Mouse (Mus musculus) retina, embryonic 14.5 days (tissue): ENCODE results near the gene Olfr48.

Experiments
- DNase-seq: peaks from one replicate; pipeline ENCODE4 v3.0.0-alpha.2; 2015; ENCODE audit warnings: low spot score

Gene Olfr48

DNA sequence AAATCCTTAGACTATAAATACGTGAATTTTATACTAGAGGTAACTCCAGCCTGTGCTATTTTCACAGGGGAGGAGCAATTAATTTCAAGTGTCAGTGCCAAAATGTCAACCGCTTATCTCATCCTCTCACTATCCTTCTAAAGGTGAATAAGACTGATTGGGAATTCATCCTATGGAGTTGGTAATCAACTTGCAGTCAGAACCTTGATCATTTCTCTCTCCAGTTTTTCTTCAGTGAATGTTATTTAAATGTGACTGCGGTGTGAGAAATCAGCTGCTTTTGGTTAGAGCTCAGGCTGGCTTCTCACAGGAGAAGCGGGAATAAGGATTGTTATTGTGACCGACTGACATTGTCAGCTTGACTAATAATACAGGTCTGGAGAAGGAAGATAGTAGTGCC is at the start of gene Olfr48:
Olfr48 (minus strand) TSS at position 101 of the 400 bp plus-strand sequence.
- DNase-seq: no peak

DNA sequence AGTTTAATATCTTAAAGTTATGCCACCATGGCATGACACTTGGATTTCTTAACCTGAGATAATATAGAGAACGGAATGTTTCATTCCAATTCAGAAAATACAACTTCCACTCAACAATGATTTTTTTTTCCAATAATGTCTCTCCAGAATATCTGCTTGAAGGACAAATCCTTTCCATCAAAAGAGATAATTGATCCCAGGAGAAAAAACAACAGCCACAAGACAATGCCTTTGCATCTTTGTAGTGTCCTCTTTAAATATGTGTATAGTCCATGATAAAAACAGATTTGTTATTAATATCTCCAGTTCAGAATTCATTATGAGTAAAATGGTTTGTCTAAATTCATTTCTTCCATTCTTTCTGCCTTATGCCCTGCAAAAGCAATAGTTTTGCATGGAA is 30.1 kb upstream of the Olfr48 start, which contains the start of gene Olfr1257:
Olfr1257 (plus strand) TSS at position 301 of the 400 bp plus-strand sequence.
- DNase-seq: no peak

DNA sequence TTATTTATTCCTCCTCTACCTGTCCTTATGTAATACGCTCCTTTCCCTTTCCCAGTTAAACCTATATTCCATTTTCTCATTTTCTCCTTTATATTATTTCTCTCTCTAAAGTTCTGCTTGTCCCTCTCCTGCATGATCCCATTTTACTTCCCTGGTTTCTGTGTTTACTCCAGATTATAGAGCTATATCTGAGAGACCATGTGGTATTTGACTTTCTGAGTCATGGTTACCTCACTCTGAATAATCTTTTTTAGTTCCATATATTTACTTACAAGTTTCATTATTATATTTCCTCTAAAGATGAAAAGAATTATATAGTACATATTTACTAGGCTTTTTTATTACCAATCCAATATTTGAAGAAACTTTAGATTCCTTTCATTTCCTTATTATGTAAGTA is 1.2 kb upstream of the Olfr48 start:
- DNase-seq: no peak

DNA sequence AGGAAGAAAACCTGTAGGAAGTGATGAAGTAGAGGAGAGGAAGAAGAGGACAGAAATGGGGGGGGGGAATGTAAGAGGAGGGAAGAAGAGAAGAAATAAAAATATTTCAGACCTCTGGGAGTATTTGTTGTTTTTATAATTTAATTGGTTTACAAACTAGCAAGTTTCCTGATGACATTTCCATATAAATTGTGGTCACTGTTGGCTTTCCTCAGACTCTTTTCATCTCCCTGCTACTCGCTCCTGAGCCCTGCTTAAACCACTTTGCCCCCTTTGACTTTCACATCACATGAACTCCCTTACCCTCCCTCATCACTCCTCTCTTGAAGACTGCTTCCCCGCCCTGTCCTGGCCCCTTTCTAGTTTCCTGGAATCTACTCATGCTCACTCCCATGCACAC is 6.5 kb downstream of the Olfr48 start, which contains the start of gene Olfr1256:
Olfr1256 (minus strand) TSS at position 101 of the 400 bp plus-strand sequence.
- no peak for DNase-seq

DNA sequence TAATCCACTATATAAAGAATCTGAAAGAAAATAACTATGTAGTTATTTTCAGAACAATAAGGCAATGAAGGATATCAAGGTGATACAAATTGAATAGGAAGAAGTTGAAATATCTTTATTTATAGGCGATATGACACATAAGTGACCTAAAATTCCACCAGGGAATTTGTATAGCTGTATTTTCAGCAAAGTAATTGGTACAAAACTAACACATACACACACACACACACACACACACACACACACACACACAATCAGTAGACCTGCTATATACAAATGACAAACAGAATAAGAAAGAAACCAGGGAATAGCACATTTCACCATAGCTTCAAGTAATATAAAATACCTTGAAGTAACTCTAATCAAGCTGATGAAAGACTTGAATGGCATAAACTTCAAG is 27.8 kb downstream of the Olfr48 start:
- DNase-seq: no peak

DNA sequence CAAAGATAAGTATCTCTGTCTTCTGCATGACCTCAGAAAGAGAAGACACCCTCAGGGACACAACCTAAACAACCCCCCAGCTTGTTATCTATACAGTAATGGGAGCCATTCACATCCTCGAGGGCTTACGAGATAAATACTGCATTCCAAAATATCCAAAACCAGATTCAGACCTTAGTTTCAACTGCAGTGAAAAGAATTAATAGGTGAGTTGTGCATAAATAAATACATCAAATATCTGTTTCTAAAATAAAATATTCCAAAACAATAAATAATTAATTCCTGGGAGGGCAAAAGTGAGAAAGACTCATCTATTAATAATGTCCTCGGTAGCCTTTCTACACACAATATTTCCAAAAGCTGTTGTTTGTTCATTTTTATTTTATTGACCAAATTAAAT is 36.3 kb downstream of the Olfr48 start, which contains the start of gene Olfr1255:
Olfr1255 (plus strand) TSS at position 301 of the 400 bp plus-strand sequence.
- DNase-seq: no peak

DNA sequence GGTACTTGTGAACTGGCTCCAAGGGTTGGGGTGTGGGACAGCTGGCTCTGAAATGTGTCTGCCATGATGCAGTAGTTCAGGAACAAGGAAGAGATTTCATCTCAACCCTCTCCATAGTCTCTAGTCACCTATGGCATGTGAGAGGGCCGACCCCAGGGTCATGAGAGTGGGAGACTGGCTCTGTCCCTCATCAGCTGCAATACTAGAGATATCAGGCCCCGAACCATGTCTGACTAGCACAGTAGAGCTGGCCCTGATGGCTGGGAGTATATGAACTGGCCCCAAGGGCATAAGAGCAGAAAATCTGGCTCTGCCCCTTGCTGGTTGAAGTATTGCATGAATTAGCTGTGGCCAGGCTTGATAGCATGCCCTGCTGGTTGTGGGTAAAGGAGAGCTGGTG is 37.3 kb downstream of the Olfr48 start:
- no peak for DNase-seq

DNA sequence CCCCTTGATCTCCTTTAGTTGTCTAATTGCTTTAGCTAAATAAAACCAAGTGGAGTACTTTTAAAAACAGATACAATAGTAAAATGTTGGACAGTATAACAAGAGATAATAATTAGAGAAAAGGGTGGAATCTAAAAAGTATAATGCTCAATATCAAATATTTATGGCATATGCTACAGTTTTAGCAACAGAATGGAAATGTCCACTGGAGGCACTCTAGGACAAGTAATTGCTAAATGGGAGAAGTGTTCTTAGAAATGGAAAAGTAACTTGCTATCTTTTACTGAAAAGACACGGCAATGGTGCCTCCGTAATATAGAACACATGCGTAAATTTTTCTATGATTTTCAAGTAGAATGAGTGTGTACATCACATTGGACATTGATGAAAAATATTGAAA is 48.4 kb downstream of the Olfr48 start:
- no peak for DNase-seq

DNA sequence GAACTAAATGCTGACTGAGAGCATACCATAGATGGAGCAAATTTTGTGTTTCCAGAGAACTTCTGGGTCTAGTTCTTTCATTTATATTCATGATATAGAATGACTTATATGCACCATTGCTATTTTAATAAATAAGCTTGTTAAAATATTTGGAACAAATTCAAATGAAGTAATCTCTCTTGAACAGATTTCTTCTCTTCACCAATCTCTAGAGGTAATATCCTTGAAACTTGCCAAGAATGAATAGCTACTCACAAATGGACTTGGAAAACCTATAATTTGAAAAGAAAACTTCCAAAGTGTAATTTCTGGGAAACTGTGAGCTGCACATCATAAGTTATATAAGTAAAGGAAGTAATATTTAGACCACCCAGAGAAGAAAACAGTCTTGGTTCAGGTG is 54.5 kb downstream of the Olfr48 start, which contains the start of gene Olfr1254:
Olfr1254 (minus strand) TSS at position 101 of the 400 bp plus-strand sequence.
- DNase-seq: no peak
